9 mouse cellular contexts compared by ENCODE assay signal in the genomic region with DNA sequence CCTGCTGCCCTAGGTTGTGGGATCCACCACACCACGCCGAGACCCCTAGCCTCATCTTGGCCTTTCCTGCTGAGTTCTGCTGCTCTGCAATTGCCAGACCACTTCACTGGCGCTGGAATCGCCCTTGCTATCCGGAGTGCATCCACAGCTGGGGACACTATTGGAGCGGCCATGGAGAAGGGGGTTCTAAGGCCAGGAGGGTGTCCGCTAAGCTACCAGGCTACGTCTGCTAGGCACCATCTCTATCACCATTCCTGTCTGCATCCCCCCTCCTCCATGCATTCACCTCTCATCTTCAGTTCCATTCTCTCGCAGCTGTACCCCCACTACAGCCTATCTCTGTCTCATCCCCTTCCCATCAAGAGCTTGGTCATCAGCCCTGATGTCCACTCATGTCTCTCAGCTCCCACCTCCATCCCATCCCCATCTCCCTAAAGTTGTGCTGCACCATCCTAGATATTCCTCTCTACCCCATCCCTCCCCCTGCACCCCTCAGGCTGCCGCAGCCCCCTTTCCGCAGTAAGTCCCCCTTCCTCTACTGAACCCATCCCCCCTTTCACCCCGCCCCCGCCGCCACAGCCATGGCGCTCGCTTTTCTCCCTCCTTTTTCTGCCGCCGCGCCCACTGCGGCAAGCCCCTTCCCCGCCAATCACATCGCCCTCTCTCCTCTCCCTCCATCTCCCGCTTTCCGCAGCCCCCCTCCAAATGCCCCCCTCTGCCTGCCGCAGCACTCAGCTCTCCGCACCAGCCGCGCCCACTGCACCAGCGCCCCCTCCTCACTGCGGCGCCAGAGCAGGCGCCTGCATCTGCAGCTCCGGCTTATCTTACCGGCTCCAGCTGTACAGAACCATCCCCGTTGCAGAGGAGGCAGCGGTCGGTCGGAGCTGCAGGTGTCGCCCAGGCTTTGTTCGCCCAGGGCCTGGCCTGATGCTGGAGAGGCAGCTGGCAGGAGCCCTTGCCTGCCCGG. TPM values are rescaled to one million over a fixed set of nuclear protein-coding genes. Genes with fewer than 3 reads are reported as not detected.
DNase-seq lines count a peak whose midpoint lies in the region; ATAC-seq and TF ChIP-seq lines count a peak whose summit lies in the region.
"Had no signal": no experiment of that assay in that cellular context is flagged by ENCODE, and none has a peak within 500 bp of the region (broad histone marks: within the 10 kb centered on the region; RNA-seq: fewer than 3 reads in every experiment).

No protein-coding gene starts in this region.

- H3K4me3 ChIP-seq in lung, embryonic 14.5 days (ENCODE audit: low read depth, low read length): peak overlapping the region; percentile 24
- H3K4me3 ChIP-seq in embryonic facial prominence, embryonic 15.5 days (replicated peaks): peak overlapping the region; percentile 39
- peak overlapping the region; percentile 41 for H3K4me3 ChIP-seq in limb, embryonic 15.5 days
- peak overlapping the region; percentile 16 for H3K4me3 ChIP-seq in stomach, embryonic 14.5 days (ENCODE audit: low read depth, low read length)

- no peak for TF ChIP-seq CTCF in lung, embryonic 14.5 days (IDR thresholded peaks at IDR 0.05; ENCODE audit: low read depth)

- H3K36me3 ChIP-seq in lung, embryonic 14.5 days (ENCODE audit: insufficient read depth): no peaks in the 10 kb centered on the region
- H3K36me3 ChIP-seq in embryonic facial prominence, embryonic 15.5 days: peaks cover 2% of the 10 kb centered on the region; the same call in 1 of the 2 replicates
- H3K36me3 ChIP-seq in limb, embryonic 15.5 days: peaks cover 8% of the 10 kb centered on the region
- no peaks in the 10 kb centered on the region; the same call in 1 of the 2 replicates for H3K36me3 ChIP-seq in stomach, embryonic 14.5 days (ENCODE audit: control insufficient read depth, insufficient read depth, low read length)

- peak; percentile 46; the same call in 1 of the 2 replicates for ATAC-seq in lung, embryonic 14.5 days (ENCODE audit: insufficient read depth)
- peak; percentile 26; the same call in 1 of the 2 replicates for ATAC-seq in embryonic facial prominence, embryonic 15.5 days (ENCODE audit: insufficient number of reproducible peaks, low FRiP score, low TSS enrichment, low read depth)
- ATAC-seq in limb, embryonic 15.5 days (ENCODE audit: insufficient number of reproducible peaks, low FRiP score, low TSS enrichment, low read depth): no peak
- peak; percentile 12; the same call in 1 of the 2 replicates for ATAC-seq in stomach, embryonic 14.5 days (ENCODE audit: insufficient number of reproducible peaks, insufficient read depth, low FRiP score, low read depth)
- ATAC-seq in megakaryocyte, adult 5-6 weeks (ENCODE audit: poor library complexity, severe bottlenecking): no peak

- peak overlapping the region; percentile 59 for H3K4me2 ChIP-seq in lung, embryonic 14.5 days
- peak overlapping the region; percentile 67 for H3K4me2 ChIP-seq in embryonic facial prominence, embryonic 15.5 days (replicated peaks)
- H3K4me2 ChIP-seq in limb, embryonic 15.5 days: peak overlapping the region; percentile 65
- H3K4me2 ChIP-seq in stomach, embryonic 14.5 days (replicated peaks; ENCODE audit: low read depth, low read length): peak overlapping the region; percentile 44

- peak; percentile 8 for DNase-seq in lung, embryonic 14.5 days
- no peak for DNase-seq in lung, postnatal 36 days
- no peak for DNase-seq in adrenal gland, adult 18-20 months (ENCODE audit: low spot score in 2 of 2)
- DNase-seq in cerebellum, adult 11-12 months: no peak

- WGBS in lung, embryonic 14.5 days: 10% methylated on average over 41 of the region's 41 CpGs
- 12% methylated on average over 37 of the region's 41 CpGs for WGBS in embryonic facial prominence, embryonic 15.5 days
- WGBS in limb, embryonic 15.5 days: 12% methylated on average over 40 of the region's 41 CpGs
- 10% methylated on average over 40 of the region's 41 CpGs for WGBS in stomach, embryonic 14.5 days

- H3K9me3 ChIP-seq in lung, embryonic 14.5 days (ENCODE audit: low read depth, low read length): no peaks in the 10 kb centered on the region
- H3K9me3 ChIP-seq in embryonic facial prominence, embryonic 15.5 days (replicated peaks): no peaks in the 10 kb centered on the region
- no peaks in the 10 kb centered on the region for H3K9me3 ChIP-seq in limb, embryonic 15.5 days
- no peaks in the 10 kb centered on the region for H3K9me3 ChIP-seq in stomach, embryonic 14.5 days (ENCODE audit: control insufficient read depth, low read depth, low read length)

- peak overlapping the region; percentile 13 for H3K9ac ChIP-seq in lung, embryonic 14.5 days
- H3K9ac ChIP-seq in embryonic facial prominence, embryonic 15.5 days: no peak overlapping the region
- peak overlapping the region; percentile 33; the same call in 1 of the 2 replicates for H3K9ac ChIP-seq in limb, embryonic 15.5 days
- peak overlapping the region; percentile 10; the same call in 1 of the 2 replicates for H3K9ac ChIP-seq in stomach, embryonic 14.5 days (replicated peaks; ENCODE audit: low read depth, low read length)

- no peaks in the 10 kb centered on the region for H3K4me1 ChIP-seq in lung, embryonic 14.5 days (ENCODE audit: insufficient read depth)
- H3K4me1 ChIP-seq in embryonic facial prominence, embryonic 15.5 days: peaks cover 35% of the 10 kb centered on the region
- peaks cover 45% of the 10 kb centered on the region for H3K4me1 ChIP-seq in limb, embryonic 15.5 days
- peaks cover 18% of the 10 kb centered on the region; the same call in 1 of the 2 replicates for H3K4me1 ChIP-seq in stomach, embryonic 14.5 days (ENCODE audit: control insufficient read depth, insufficient read depth, low read length)

- H3K27ac ChIP-seq in lung, embryonic 14.5 days (ENCODE audit: low read depth): no peak overlapping the region
- no peak overlapping the region for H3K27ac ChIP-seq in embryonic facial prominence, embryonic 15.5 days (replicated peaks)
- no peak overlapping the region; the same call in 1 of the 2 replicates for H3K27ac ChIP-seq in limb, embryonic 15.5 days
- no peak overlapping the region for H3K27ac ChIP-seq in stomach, embryonic 14.5 days (ENCODE audit: low read length)

- H3K27me3 ChIP-seq in lung, embryonic 14.5 days (ENCODE audit: insufficient read depth, low read length): no peaks in the 10 kb centered on the region
- no peaks in the 10 kb centered on the region for H3K27me3 ChIP-seq in embryonic facial prominence, embryonic 15.5 days
- no peaks in the 10 kb centered on the region for H3K27me3 ChIP-seq in limb, embryonic 15.5 days
- H3K27me3 ChIP-seq in stomach, embryonic 14.5 days (ENCODE audit: control insufficient read depth, insufficient read depth, low read length): no peaks in the 10 kb centered on the region

RNA-seq across cellular contexts. Expression of a gene that starts 16.7 kb away (rescaled TPM):
- 36.3 and 42.4 TPM in 2 replicates for polyA plus RNA-seq in lung, embryonic 14.5 days (2014; fragmentation: Nextera tagmentation; extraction: Ambion mirVana)
- polyA plus RNA-seq in embryonic facial prominence, embryonic 15.5 days (2015; fragmentation: Nextera tagmentation; extraction: Ambion mirVana): 93.6 and 95.3 TPM in 2 replicates
- 73.6 and 80.7 TPM in 2 replicates for polyA plus RNA-seq in limb, embryonic 15.5 days (2015; fragmentation: Nextera tagmentation; extraction: Ambion mirVana)
- polyA plus RNA-seq in stomach, embryonic 14.5 days (2014; fragmentation: Nextera tagmentation; extraction: Ambion mirVana): 48.3 and 49.7 TPM in 2 replicates
- 10 to 100 TPM; 43.3 to 65.4 TPM for total RNA-seq in adrenal gland, adult 18-20 months (2021)
- total RNA-seq in megakaryocyte, adult 5-6 weeks (2015): 13.7 and 17.2 TPM in 2 replicates
- 19.9 and 20.4 TPM in 2 replicates for total RNA-seq in megakaryocyte, adult 5-6 weeks (2017)

RNA-seq across cellular contexts. Expression of a gene that starts 54.5 kb away (rescaled TPM):
- polyA plus RNA-seq in lung, embryonic 14.5 days (2014; fragmentation: Nextera tagmentation; extraction: Ambion mirVana): 0.20 and 0.41 TPM in 2 replicates
- 0.88 and 1.0 TPM in 2 replicates for polyA plus RNA-seq in embryonic facial prominence, embryonic 15.5 days (2015; fragmentation: Nextera tagmentation; extraction: Ambion mirVana)
- 0.20 and 0.43 TPM in 2 replicates for polyA plus RNA-seq in limb, embryonic 15.5 days (2015; fragmentation: Nextera tagmentation; extraction: Ambion mirVana)
- 1.1 and 1.2 TPM in 2 replicates for polyA plus RNA-seq in stomach, embryonic 14.5 days (2014; fragmentation: Nextera tagmentation; extraction: Ambion mirVana)
- under 1 TPM; 0.80 to 0.86 TPM for total RNA-seq in adrenal gland, adult 18-20 months (2021)
- total RNA-seq in megakaryocyte, adult 5-6 weeks (2015): 0.20 TPM in 1 of 2 replicates, not detected in the other
- not detected in 2 replicates for total RNA-seq in megakaryocyte, adult 5-6 weeks (2017)
- polyA plus RNA-seq: liver, embryonic 16.5 days had no signal

RNA-seq across cellular contexts. Expression of a gene that starts 58.6 kb away (rescaled TPM):
- 6.9 and 8.9 TPM in 2 replicates for polyA plus RNA-seq in lung, embryonic 14.5 days (2014; fragmentation: Nextera tagmentation; extraction: Ambion mirVana)
- polyA plus RNA-seq in embryonic facial prominence, embryonic 15.5 days (2015; fragmentation: Nextera tagmentation; extraction: Ambion mirVana): 10.1 and 11.5 TPM in 2 replicates
- polyA plus RNA-seq in limb, embryonic 15.5 days (2015; fragmentation: Nextera tagmentation; extraction: Ambion mirVana): 9.8 and 11.7 TPM in 2 replicates
- 9.6 and 12.1 TPM in 2 replicates for polyA plus RNA-seq in stomach, embryonic 14.5 days (2014; fragmentation: Nextera tagmentation; extraction: Ambion mirVana)
- 10 to 100 TPM; 14.3 to 14.5 TPM for total RNA-seq in adrenal gland, adult 18-20 months (2021)
- 8.2 and 8.9 TPM in 2 replicates for total RNA-seq in megakaryocyte, adult 5-6 weeks (2015)
- total RNA-seq in megakaryocyte, adult 5-6 weeks (2017): 2.0 and 2.4 TPM in 2 replicates

Comparison
In these comparisons a context has a peak if more than half of its experiments do, and no peak if none do; other contexts are left out.
1. ATAC-seq: peak in lung, embryonic 14.5 days (single experiment), embryonic facial prominence, embryonic 15.5 days (single experiment) and stomach, embryonic 14.5 days (single experiment); none in limb, embryonic 15.5 days (single experiment) and megakaryocyte, adult 5-6 weeks (single experiment).
2. Peak in every context shown above with its lines, with median percentiles within 50 percentile points of each other: H3K4me2 ChIP-seq and H3K4me3 ChIP-seq.